Mouse (Mus musculus) limb, embryonic 12.5 days (tissue): Measurements from ENCODE around the gene Dlg5. TPM values are rescaled to one million over a fixed set of nuclear protein-coding genes. Genes with fewer than 3 reads are reported as not detected.

Source experiments
- ATAC-seq: fragments of 200-750 bp; cut with Nextera tagmentation; 2 replicates; pipeline ENCODE4 v1.8.0; 2017; ENCODE audit warnings: low read depth, moderate TSS enrichment; ENCODE audit not compliant: insufficient number of reproducible peaks, insufficient read depth, low FRiP score, low TSS enrichment
- H3K27ac ChIP-seq: fragments of 300-500 bp; sonication (generic); 2 replicates; pipeline ENCODE4 v1.5.1; 2016; ENCODE audit warnings: mild to moderate bottlenecking, moderate library complexity
- H3K27me3 ChIP-seq: fragments of 300-500 bp; sonication (generic); 2 replicates; pipeline ENCODE4 v1.6.1; 2016; ENCODE audit warnings: mild to moderate bottlenecking, moderate library complexity
- H3K36me3 ChIP-seq: fragments of 300-500 bp; sonication (generic); 2 replicates; pipeline ENCODE4 v1.6.1; 2016; ENCODE audit warnings: mild to moderate bottlenecking, moderate library complexity
- H3K4me1 ChIP-seq: fragments of 300-500 bp; sonication (generic); replicated peaks from 2 replicates; pipeline ENCODE4 v1.6.1; 2016
- H3K4me2 ChIP-seq: fragments of 300-500 bp; sonication (generic); 2 replicates; pipeline ENCODE4 v1.6.1; 2016; ENCODE audit warnings: mild to moderate bottlenecking, moderate library complexity
- H3K4me3 ChIP-seq: fragments of 300-500 bp; sonication (generic); replicated peaks from 2 replicates; pipeline ENCODE4 v1.5.1; 2016; ENCODE audit warnings: mild to moderate bottlenecking
- H3K9ac ChIP-seq: fragments of 300-500 bp; sonication (generic); replicated peaks from 2 replicates; pipeline ENCODE4 v1.6.1; 2016; ENCODE audit warnings: mild to moderate bottlenecking, moderate library complexity
- H3K9me3 ChIP-seq: fragments of 300-500 bp; sonication (generic); 2 replicates; pipeline ENCODE4 v1.6.1; 2016; ENCODE audit warnings: mild to moderate bottlenecking, moderate library complexity
- WGBS: fragments of 180-500 bp; shearing (Covaris S2); methylation state at CpG from one replicate; pipeline ENCODE4 v1.1.7; 2016; 5-methylcytosine and 5-hydroxymethylcytosine counted together
- polyA plus RNA-seq: library from polyadenylated mRNA; unstranded; fragments of >200 nt; fragmentation: Nextera tagmentation; extraction: Ambion mirVana; gene quantifications from 2 replicates; pipeline ENCODE4 v1.2.1, GENCODE M21; 2016

The Dlg5 gene
- polyA plus RNA-seq, 1 experiment from 2014 or later = 31.2 TPM

- H3K9ac ChIP-seq = no peak overlapping the region
- ATAC-seq = no peak; the same call in 1 of the 2 replicates
- H3K4me3 ChIP-seq = no peak overlapping the region
- 0 out of 2 replicates have a peak, but pooled peaks cover 4% of the 10 kb centered on the region for H3K36me3 ChIP-seq
- 75% methylated on average over 2 of the region's 2 CpGs for WGBS
- H3K4me1 ChIP-seq = peaks cover 93% of the 10 kb centered on the region
- H3K4me2 ChIP-seq = no peak overlapping the region
- no peaks in the 10 kb centered on the region for H3K27me3 ChIP-seq
- H3K9me3 ChIP-seq = no peaks in the 10 kb centered on the region
- H3K27ac ChIP-seq = no peak overlapping the region; the same call in 1 of the 2 replicates
Measured at GRCm38 (mm10) chr14:24213336-24213735, 32.4 kb downstream of the Dlg5 start.

- peaks cover 93% of the 10 kb centered on the region for H3K4me1 ChIP-seq
- no peak overlapping the region for H3K4me3 ChIP-seq
- H3K36me3 ChIP-seq = 0 out of 2 replicates have a peak, but pooled peaks cover 4% of the 10 kb centered on the region
- no peak overlapping the region for H3K9ac ChIP-seq
- 54% methylated on average over 5 of the region's 5 CpGs for WGBS
- H3K9me3 ChIP-seq = no peaks in the 10 kb centered on the region
- no peak for ATAC-seq
- H3K27me3 ChIP-seq = no peaks in the 10 kb centered on the region
- H3K27ac ChIP-seq = no peak overlapping the region
- no peak overlapping the region for H3K4me2 ChIP-seq
Measured at GRCm38 (mm10) chr14:24212861-24213260, 32.9 kb downstream of the Dlg5 start.

- Histone ChIP-seq H3K4me3 (no peak overlapping the region), H3K9ac (no peak overlapping the region), H3K36me3 (0 out of 2 replicates have a peak, but pooled peaks cover 4% of the 10 kb centered on the region), H3K27me3 (no peaks in the 10 kb centered on the region), H3K27ac (peak overlapping the region; percentile 25), H3K4me2 (peak overlapping the region; percentile 10; the same call in 1 of the 2 replicates), H3K9me3 (no peaks in the 10 kb centered on the region), H3K4me1 (peaks cover 72% of the 10 kb centered on the region)
- no peak for ATAC-seq
- 32% methylated on average over 13 of the region's 13 CpGs for WGBS
Measured at GRCm38 (mm10) chr14:24207360-24207752, 38.4 kb downstream of the Dlg5 start.

- peak overlapping the region; percentile 25; the same call in 1 of the 2 replicates for H3K27ac ChIP-seq
- no peaks in the 10 kb centered on the region for H3K27me3 ChIP-seq
- peaks cover 67% of the 10 kb centered on the region for H3K4me1 ChIP-seq
- ATAC-seq = no peak
- H3K9ac ChIP-seq = no peak overlapping the region
- H3K4me3 ChIP-seq = no peak overlapping the region
- peaks cover 8% of the 10 kb centered on the region for H3K36me3 ChIP-seq
- WGBS = 32% methylated on average over 12 of the region's 12 CpGs
- H3K9me3 ChIP-seq = no peaks in the 10 kb centered on the region
- H3K4me2 ChIP-seq = peak overlapping the region; percentile 10; the same call in 1 of the 2 replicates
Measured at GRCm38 (mm10) chr14:24206736-24207359, 38.9 kb downstream of the Dlg5 start.

GRCm38 (mm10) chr14:24206314-24206713 is 39.4 kb downstream of the Dlg5 start:
- H3K9me3 ChIP-seq = no peaks in the 10 kb centered on the region

GRCm38 (mm10) chr14:24205281-24205871 is 40.3 kb downstream of the Dlg5 start:
- peaks cover 21% of the 10 kb centered on the region for H3K36me3 ChIP-seq
- no peak overlapping the region for H3K9ac ChIP-seq
- no peak overlapping the region for H3K4me2 ChIP-seq
- no peak overlapping the region for H3K4me3 ChIP-seq
- peaks cover 57% of the 10 kb centered on the region for H3K4me1 ChIP-seq
- H3K27me3 ChIP-seq = no peaks in the 10 kb centered on the region
- WGBS = 38% methylated on average over 6 of the region's 6 CpGs
- no peaks in the 10 kb centered on the region for H3K9me3 ChIP-seq
- no peak overlapping the region for H3K27ac ChIP-seq
- ATAC-seq = no peak

More at GRCm38 (mm10) chr14:24206314-24206713, 39.4 kb downstream of the Dlg5 start:
- H3K4me2 ChIP-seq = no peak overlapping the region
- no peaks in the 10 kb centered on the region for H3K27me3 ChIP-seq
- WGBS = 23% methylated on average over 8 of the region's 9 CpGs
- no peak overlapping the region for H3K9ac ChIP-seq
- no peak for ATAC-seq
- peaks cover 64% of the 10 kb centered on the region for H3K4me1 ChIP-seq
- H3K27ac ChIP-seq = no peak overlapping the region
- peaks cover 14% of the 10 kb centered on the region for H3K36me3 ChIP-seq
- H3K4me3 ChIP-seq = no peak overlapping the region

- H3K36me3 ChIP-seq = peaks cover 38% of the 10 kb centered on the region
- no peak for ATAC-seq
- WGBS = 90% methylated on average over 8 of the region's 8 CpGs
- no peaks in the 10 kb centered on the region for H3K27me3 ChIP-seq
- no peak overlapping the region for H3K27ac ChIP-seq
- H3K9ac ChIP-seq = no peak overlapping the region
- no peaks in the 10 kb centered on the region for H3K9me3 ChIP-seq
- H3K4me3 ChIP-seq = no peak overlapping the region
- peaks cover 38% of the 10 kb centered on the region for H3K4me1 ChIP-seq
- H3K4me2 ChIP-seq = no peak overlapping the region
Measured at GRCm38 (mm10) chr14:24203210-24203609, 42.5 kb downstream of the Dlg5 start.

- Histone ChIP-seq H3K4me1 (peaks cover 14% of the 10 kb centered on the region), H3K36me3 (peaks cover 54% of the 10 kb centered on the region), H3K27ac (no peak overlapping the region), H3K4me2 (no peak overlapping the region), H3K4me3 (no peak overlapping the region), H3K27me3 (no peaks in the 10 kb centered on the region), H3K9ac (no peak overlapping the region), H3K9me3 (no peaks in the 10 kb centered on the region)
- 98% methylated on average over 2 of the region's 2 CpGs for WGBS
- ATAC-seq = no peak
Measured at GRCm38 (mm10) chr14:24200771-24201170, 44.9 kb downstream of the Dlg5 start.

- Histone ChIP-seq H3K4me3 (no peak overlapping the region), H3K27me3 (no peaks in the 10 kb centered on the region), H3K27ac (no peak overlapping the region), H3K36me3 (peaks cover 58% of the 10 kb centered on the region), H3K4me2 (no peak overlapping the region), H3K4me1 (peaks cover 6% of the 10 kb centered on the region), H3K9ac (no peak overlapping the region), H3K9me3 (no peaks in the 10 kb centered on the region)
- WGBS = 83% methylated on average over 6 of the region's 6 CpGs
- ATAC-seq = no peak
Measured at GRCm38 (mm10) chr14:24199732-24200131, 46.0 kb downstream of the Dlg5 start.

GRCm38 (mm10) chr14:24197865-24198264 is 47.9 kb downstream of the Dlg5 start:
- Histone ChIP-seq H3K4me2 (no peak overlapping the region), H3K27me3 (no peaks in the 10 kb centered on the region), H3K4me1 (no peaks in the 10 kb centered on the region), H3K36me3 (peaks cover 62% of the 10 kb centered on the region), H3K9ac (no peak overlapping the region), H3K27ac (no peak overlapping the region), H3K9me3 (no peaks in the 10 kb centered on the region), H3K4me3 (no peak overlapping the region)
- WGBS = 85% methylated on average over 5 of the region's 5 CpGs
- ATAC-seq = no peak

- no peak overlapping the region for H3K9ac ChIP-seq
- WGBS = 84% methylated on average over 6 of the region's 6 CpGs
- no peaks in the 10 kb centered on the region for H3K27me3 ChIP-seq
- H3K36me3 ChIP-seq = peaks cover 66% of the 10 kb centered on the region
- H3K4me1 ChIP-seq = no peaks in the 10 kb centered on the region
- H3K4me2 ChIP-seq = no peak overlapping the region
- no peak overlapping the region for H3K27ac ChIP-seq
- H3K9me3 ChIP-seq = no peaks in the 10 kb centered on the region
- H3K4me3 ChIP-seq = no peak overlapping the region
- ATAC-seq = no peak
Measured at GRCm38 (mm10) chr14:24196947-24197346, 48.8 kb downstream of the Dlg5 start.
